Mouse (Mus musculus) lung, embryonic 14.5 days (tissue): ENCODE data around the gene Tcf7l2. TPM values are rescaled to one million over a fixed set of nuclear protein-coding genes. Genes with fewer than 3 reads are reported as not detected.

ENCODE experiments used
- ATAC-seq: fragments of 200-750 bp; cut with Nextera tagmentation; 2 replicates; pipeline ENCODE4 v1.8.0; 2017; ENCODE audit warnings: mild to moderate bottlenecking, moderate TSS enrichment, moderate library complexity; ENCODE audit not compliant: insufficient read depth
- DNase-seq: peaks from one replicate; pipeline ENCODE4 v3.0.0-alpha.2; 2015
- H3K27ac ChIP-seq: fragments of 300-500 bp; sonication (generic); 2 replicates; pipeline ENCODE4 v1.5.1; 2014; ENCODE audit warnings: low read depth, mild to moderate bottlenecking, moderate library complexity
- H3K27me3 ChIP-seq: fragments of 300-500 bp; sonication (generic); 2 replicates; pipeline ENCODE4 v1.6.1; 2014; ENCODE audit warnings: low read length, control low read depth; ENCODE audit not compliant: insufficient read depth
- H3K36me3 ChIP-seq: fragments of 300-500 bp; sonication (generic); 2 replicates; pipeline ENCODE4 v1.6.1; 2014; ENCODE audit warnings: control low read depth; ENCODE audit not compliant: insufficient read depth
- H3K4me1 ChIP-seq: fragments of 300-500 bp; sonication (generic); 2 replicates; pipeline ENCODE4 v1.6.1; 2014; ENCODE audit warnings: antibody characterized with exemption, control low read depth; ENCODE audit not compliant: insufficient read depth
- H3K4me2 ChIP-seq: fragments of 300-500 bp; sonication (generic); 2 replicates; pipeline ENCODE4 v1.6.1; 2014; ENCODE audit warnings: mild to moderate bottlenecking
- H3K4me3 ChIP-seq: fragments of 300-500 bp; sonication (generic); 2 replicates; pipeline ENCODE4 v1.5.1; 2014; ENCODE audit warnings: low read depth, low read length
- H3K9ac ChIP-seq: fragments of 300-500 bp; sonication (generic); 2 replicates; pipeline ENCODE4 v1.6.1; 2014
- H3K9me3 ChIP-seq: fragments of 300-500 bp; sonication (generic); 2 replicates; pipeline ENCODE4 v1.6.1; 2016; ENCODE audit warnings: low read depth, low read length, control low read depth
- CTCF ChIP-seq: IDR thresholded peaks from 2 replicates; pipeline ENCODE4 v1.5.1; 2016; ENCODE audit warnings: antibody characterized with exemption, low read depth
- WGBS: fragments of 180-500 bp; shearing (Covaris S2); extraction: QIAGEN DNeasy Blood & Tissue Kit; methylation state at CpG from one replicate; pipeline ENCODE4 v1.1.7; 2014; 5-methylcytosine and 5-hydroxymethylcytosine counted together
- polyA plus RNA-seq: library from polyadenylated mRNA; unstranded; fragments of >200 nt; fragmentation: Nextera tagmentation; extraction: Ambion mirVana; gene quantifications from 2 replicates; pipeline ENCODE4 v1.2.1, GENCODE M21; 2014

The Tcf7l2 gene
- 57.1 and 58.5 TPM in 2 replicates for polyA plus RNA-seq

DNA sequence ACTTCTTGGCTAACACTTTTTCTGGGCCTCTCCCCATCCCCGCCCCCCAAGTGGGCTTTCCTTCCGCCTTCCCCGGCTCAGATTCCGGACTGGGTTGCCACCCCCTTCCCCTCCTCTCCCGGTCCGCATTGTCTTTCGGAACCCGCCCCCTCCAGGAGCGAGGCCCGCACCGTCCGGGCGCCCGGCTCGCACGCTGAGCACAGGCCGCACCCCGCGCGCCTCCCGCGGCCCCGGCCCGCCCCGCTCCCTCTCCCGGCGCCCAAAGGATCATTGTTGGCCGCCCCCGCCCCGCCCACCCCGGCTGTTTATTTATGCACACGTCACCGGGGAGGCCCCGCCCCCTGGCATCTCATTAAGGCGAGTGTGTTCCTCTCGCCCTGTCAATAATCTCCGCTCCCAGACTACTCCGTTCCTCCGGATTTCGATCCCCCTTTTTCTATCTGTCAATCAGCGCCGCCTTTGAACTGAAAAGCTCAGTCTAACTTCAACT, at the start of gene Tcf7l2:
Tcf7l2 (plus strand) TSS at position 382 of the 490 bp plus-strand sequence.
- 0% methylated on average over 42 of the region's 42 CpGs for WGBS
- H3K27me3 ChIP-seq: no peaks in the 10 kb centered on the region
- no peak for TF ChIP-seq CTCF

DNA sequence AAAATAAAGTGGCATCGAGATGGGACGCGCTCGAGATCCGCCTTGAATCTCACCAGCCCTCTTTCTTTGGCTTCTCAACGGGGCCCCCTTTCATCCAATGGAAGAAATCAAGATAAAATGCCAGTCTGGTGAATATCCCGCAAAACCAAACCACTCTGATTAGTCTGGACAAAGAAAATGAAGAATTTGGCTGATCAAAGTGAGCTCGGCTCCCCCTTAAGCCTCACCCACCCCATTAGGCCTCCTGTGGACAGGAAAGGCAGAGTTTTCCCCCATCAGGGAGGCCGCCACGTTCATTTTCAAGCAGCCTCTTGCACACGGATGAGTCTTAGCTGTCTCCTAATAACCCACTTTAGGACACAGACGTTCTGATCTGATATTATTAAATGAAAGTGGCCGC, 47.0 kb upstream of the Tcf7l2 start:
- ATAC-seq (no peak), DNase-seq (no peak)
- Histone ChIP-seq H3K36me3 (no peaks in the 10 kb centered on the region), H3K4me3 (no peak overlapping the region), H3K4me1 (no peaks in the 10 kb centered on the region), H3K9me3 (no peaks in the 10 kb centered on the region), H3K27me3 (peaks cover 6% of the 10 kb centered on the region), H3K9ac (no peak overlapping the region), H3K4me2 (no peak overlapping the region), H3K27ac (no peak overlapping the region)
- 28% methylated on average over 13 of the region's 13 CpGs for WGBS
- TF ChIP-seq CTCF: no peak

More for the DNA sequence above, at the start of gene Tcf7l2:
- Histone ChIP-seq H3K36me3 (no peaks in the 10 kb centered on the region), H3K9me3 (no peaks in the 10 kb centered on the region), H3K27ac (peak within 1 kb of the TSS; percentile 99), H3K4me1 (peaks cover 11% of the 10 kb centered on the region), H3K9ac (peak within 1 kb of the TSS; percentile 97), H3K4me3 (peak within 1 kb of the TSS; percentile 81), H3K4me2 (peak within 1 kb of the TSS; percentile 98)
- peak; percentile 97 for DNase-seq
- peak; percentile 95 for ATAC-seq

- TF ChIP-seq CTCF: no peak
- no peaks in the 10 kb centered on the region for H3K36me3 ChIP-seq
Observed at GRCm38 (mm10) chr19:55695418-55695817, 46.2 kb upstream of the Tcf7l2 start.

GRCm38 (mm10) chr19:55698892-55699291, 42.7 kb upstream of the Tcf7l2 start:
- Histone ChIP-seq H3K4me3 (no peak overlapping the region), H3K4me2 (no peak overlapping the region), H3K27me3 (peaks cover 6% of the 10 kb centered on the region), H3K9me3 (no peaks in the 10 kb centered on the region), H3K27ac (no peak overlapping the region), H3K36me3 (no peaks in the 10 kb centered on the region), H3K4me1 (peaks cover 13% of the 10 kb centered on the region; the same call in 1 of the 2 replicates), H3K9ac (no peak overlapping the region)
- no peak for DNase-seq
- ATAC-seq: no peak
- TF ChIP-seq CTCF: no peak
- 63% methylated on average over 5 of the region's 5 CpGs for WGBS

More at GRCm38 (mm10) chr19:55695418-55695817, 46.2 kb upstream of the Tcf7l2 start:
- Histone ChIP-seq H3K9ac (no peak overlapping the region), H3K9me3 (no peaks in the 10 kb centered on the region), H3K4me1 (peaks cover 2% of the 10 kb centered on the region; the same call in 1 of the 2 replicates), H3K27ac (no peak overlapping the region), H3K27me3 (peaks cover 6% of the 10 kb centered on the region), H3K4me2 (no peak overlapping the region), H3K4me3 (no peak overlapping the region)
- 42% methylated on average over 10 of the region's 10 CpGs for WGBS
- DNase-seq: no peak
- ATAC-seq: no peak

- TF ChIP-seq CTCF: no peak
- no peak overlapping the region for H3K27ac ChIP-seq
- H3K9ac ChIP-seq: no peak overlapping the region
- H3K27me3 ChIP-seq: no peaks in the 10 kb centered on the region
- 11% methylated on average over 6 of the region's 6 CpGs for WGBS
- no peak overlapping the region for H3K4me3 ChIP-seq
- H3K9me3 ChIP-seq: no peaks in the 10 kb centered on the region
- H3K36me3 ChIP-seq: no peaks in the 10 kb centered on the region
- H3K4me2 ChIP-seq: peak overlapping the region; percentile 40; the same call in 1 of the 2 replicates
- ATAC-seq (no peak), DNase-seq (no peak)
- peaks cover 13% of the 10 kb centered on the region; the same call in 1 of the 2 replicates for H3K4me1 ChIP-seq
Observed at GRCm38 (mm10) chr19:55700214-55700568, 41.4 kb upstream of the Tcf7l2 start.

DNA sequence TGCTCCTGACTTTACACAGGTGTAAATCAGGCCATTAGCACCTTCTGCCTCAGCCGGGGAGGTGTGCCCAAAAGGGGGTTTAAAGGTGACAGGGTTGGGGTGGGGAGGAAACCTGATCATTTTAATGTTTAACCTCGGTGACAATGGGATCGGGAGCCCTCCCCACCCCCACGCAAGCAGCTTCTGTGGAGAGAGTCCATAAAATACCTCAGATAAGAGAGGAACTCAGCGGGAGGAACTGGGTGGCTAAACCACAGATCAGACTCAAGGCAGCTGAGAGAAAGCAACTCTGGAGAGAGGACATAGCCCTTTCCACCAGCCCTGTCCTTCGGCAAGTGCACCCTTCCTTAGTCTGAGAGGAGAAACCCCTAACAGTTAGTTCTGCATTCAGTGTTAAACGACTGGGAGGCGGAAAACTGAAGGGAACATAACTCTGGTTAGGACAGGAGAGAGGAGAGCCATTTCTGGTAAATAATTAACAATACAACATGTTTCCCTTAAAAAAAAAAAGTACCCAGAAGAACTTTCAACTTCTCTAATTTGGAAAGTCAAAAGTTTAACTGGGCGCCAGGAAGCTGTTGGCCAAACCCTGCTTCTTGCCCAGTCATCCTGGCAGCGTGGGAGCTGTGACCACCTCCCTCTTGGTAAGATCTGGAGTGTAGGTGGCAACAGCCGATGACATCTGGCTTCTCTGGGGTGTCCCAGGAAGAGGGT, 40.9 kb upstream of the Tcf7l2 start:
- no peak for ATAC-seq

DNA sequence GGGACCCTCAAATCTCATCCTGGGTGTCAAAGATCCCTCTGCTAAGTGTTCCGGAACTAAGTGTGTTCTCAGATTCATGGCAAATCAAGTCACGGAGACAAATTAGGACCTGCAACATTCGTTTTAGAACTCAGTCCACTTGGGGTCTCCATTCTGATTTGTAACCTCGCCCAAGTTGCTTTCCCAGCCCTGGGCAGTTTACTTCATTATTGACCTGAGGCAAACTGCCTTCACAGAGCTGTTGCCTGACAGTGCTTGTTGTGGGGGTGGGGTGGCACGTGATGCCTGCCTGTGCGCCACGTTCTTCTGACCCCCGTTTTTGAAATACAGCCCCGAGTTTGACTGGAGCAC, 40.4 kb upstream of the Tcf7l2 start:
- H3K27me3 ChIP-seq: no peaks in the 10 kb centered on the region
- whole genome bisulfite sequencing: 46% methylated on average over 9 of the region's 9 CpGs
- H3K9ac ChIP-seq: no peak overlapping the region
- no peak overlapping the region for H3K27ac ChIP-seq
- H3K4me2 ChIP-seq: no peak overlapping the region
- peaks cover 13% of the 10 kb centered on the region; the same call in 1 of the 2 replicates for H3K4me1 ChIP-seq
- DNase-seq: no peak
- H3K4me3 ChIP-seq: no peak overlapping the region
- ATAC-seq: no peak
- H3K36me3 ChIP-seq: no peaks in the 10 kb centered on the region
- no peak for TF ChIP-seq CTCF
- no peaks in the 10 kb centered on the region for H3K9me3 ChIP-seq

More for the DNA sequence above, 40.9 kb upstream of the Tcf7l2 start:
- Histone ChIP-seq H3K9ac (no peak overlapping the region), H3K9me3 (no peaks in the 10 kb centered on the region), H3K4me3 (no peak overlapping the region), H3K4me1 (peaks cover 13% of the 10 kb centered on the region; the same call in 1 of the 2 replicates), H3K4me2 (peak overlapping the region; percentile 40), H3K36me3 (no peaks in the 10 kb centered on the region), H3K27ac (no peak overlapping the region), H3K27me3 (no peaks in the 10 kb centered on the region)
- 20% methylated on average over 11 of the region's 11 CpGs for WGBS
- TF ChIP-seq CTCF: no peak
- DNase-seq: no peak
